Mouse (Mus musculus) frontal cortex, adult 2 months (tissue): Measurements from ENCODE around the gene Scarb1. TPM values are rescaled to one million over a fixed set of nuclear protein-coding genes. Genes with fewer than 3 reads are reported as not detected.
"Not testable (repeated sequence)": the region's sequence is repeated elsewhere in the genome, so short reads cannot be mapped to it uniquely, and the experiment has no call there.

Experiments used
- DNase-seq, 2 experiments: peaks; one replicate each; pipeline ENCODE4 v3.0.0; 2022; ENCODE audit warnings: low spot score in 1 of 2; ENCODE audit errors: extremely low spot score in 1 of 2
- polyA plus RNA-seq: library from polyadenylated mRNA; depleted of rRNA; stranded (reverse); fragments of >200 nt; gene quantifications from 2 replicates; pipeline ENCODE4 v1.2.3, GENCODE M21; 2012; rRNA removed

Scarb1 gene
- 34.1 and 37.7 TPM in 2 replicates for polyA plus RNA-seq

DNA sequence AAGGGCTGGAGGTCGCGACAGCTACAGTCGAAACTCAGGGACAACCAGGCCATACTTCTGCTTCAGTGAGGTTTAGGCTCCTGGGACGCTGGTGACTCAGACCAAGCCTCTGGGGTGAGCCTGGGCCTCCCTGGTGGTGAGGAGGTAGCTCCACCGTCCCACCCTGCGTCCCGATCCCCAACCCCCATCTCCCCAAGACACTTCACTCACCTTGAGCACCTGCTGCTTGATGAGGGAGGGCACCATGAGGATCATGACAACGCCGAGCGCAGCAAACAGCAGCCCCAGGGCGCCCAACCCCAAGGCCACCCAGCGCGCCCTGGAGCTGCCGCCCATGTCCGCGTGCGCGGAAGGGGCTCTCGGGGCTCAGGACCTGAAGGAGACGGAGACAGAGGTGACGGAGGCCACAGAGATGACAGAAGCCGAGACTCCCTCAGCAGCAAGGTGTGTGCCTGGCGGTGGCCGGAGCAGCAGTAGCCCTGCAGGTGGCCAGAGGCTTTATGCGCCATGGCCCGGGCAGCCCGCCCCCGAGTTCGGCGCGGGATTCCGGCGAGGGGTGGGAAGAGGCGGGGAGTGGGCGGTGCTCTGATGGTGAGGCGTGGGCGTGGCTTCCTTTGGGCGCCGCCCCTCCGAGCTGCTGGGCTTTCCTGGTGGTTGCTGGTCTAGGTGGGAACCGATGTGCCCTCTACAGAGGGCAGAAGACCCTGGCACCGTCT lies at the start of gene Scarb1:
Gene Scarb1 (minus strand): TSS at position 548 of the 716 bp plus-strand sequence.
- DNase-seq = peak; percentile 56 to 87

- peak; percentile 72 to 86 for DNase-seq
Observed at GRCm38 (mm10) chr5:125389579-125390441, 48.9 kb upstream of the Scarb1 start, which contains the start of gene Ubc. Gene Ubc, minus strand, starts transcription at chr5:125390202.

DNA sequence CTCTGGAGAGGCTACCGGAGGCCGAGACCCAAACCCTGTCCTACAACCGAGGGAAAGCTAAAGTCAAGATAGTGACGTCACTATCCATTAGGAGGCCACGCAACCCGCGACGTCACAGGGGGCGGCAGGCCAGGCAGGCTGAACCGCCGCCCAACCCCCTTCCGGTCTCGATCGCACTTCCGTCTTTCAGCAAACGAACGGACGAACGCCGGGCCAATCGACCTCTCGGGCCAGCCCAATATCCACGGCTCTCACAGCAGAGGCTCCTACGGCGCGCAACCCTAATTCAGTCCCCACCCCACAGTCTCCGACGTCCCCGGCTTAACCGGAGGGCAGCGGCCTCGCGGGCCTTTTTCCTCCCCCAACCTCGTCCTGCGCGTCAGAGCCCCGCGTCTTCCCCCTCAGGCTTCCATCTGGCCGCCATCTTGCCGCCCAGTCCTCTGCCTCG lies 48.3 kb upstream of the Scarb1 start, which contains the start of gene Gm10382:
Gene Gm10382 (plus strand): TSS at position 192 of the 448 bp plus-strand sequence.
- peak in 1 of 2 experiments; percentile 78 for DNase-seq

DNA sequence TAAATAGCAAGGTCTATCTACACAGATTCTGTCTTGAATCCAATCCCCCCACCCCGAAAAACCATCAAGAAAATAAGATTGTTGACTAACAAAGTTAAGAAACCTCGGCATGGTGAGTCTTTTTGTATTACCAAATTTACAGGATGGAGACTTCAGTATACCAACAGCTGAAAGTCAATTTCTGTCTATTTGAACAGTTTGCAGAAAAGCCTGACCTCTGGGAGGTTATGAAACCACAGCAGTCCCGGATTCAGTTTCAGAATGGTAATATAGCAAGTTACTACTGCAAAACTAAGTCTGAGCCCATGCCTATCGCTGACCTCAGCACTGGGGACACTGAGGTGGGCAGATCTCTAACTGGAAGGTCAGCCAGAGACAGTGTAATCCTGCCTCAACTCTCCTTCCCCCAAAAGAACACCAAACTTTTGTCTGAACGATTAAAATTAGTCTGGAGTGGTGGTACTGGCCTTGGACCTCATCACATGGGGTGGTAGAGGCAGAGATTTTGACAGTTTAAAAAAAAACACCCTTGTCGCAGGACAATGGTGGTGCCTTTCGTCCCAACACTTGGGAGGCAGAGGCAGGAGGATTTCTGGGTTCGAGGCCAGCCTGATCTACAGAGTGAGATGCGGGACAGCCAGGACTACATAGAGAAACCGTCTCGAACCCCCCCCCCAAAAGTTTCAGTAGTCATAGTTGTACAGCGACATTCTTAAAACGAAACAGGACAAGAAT lies 47.6 kb upstream of the Scarb1 start:
- DNase-seq = no peak

- DNase-seq = not testable (repeated sequence)
Observed at GRCm38 (mm10) chr5:125387295-125387694, 46.4 kb upstream of the Scarb1 start.

GRCm38 (mm10) chr5:125385215-125385940 lies 44.5 kb upstream of the Scarb1 start:
- no peak for DNase-seq

DNA sequence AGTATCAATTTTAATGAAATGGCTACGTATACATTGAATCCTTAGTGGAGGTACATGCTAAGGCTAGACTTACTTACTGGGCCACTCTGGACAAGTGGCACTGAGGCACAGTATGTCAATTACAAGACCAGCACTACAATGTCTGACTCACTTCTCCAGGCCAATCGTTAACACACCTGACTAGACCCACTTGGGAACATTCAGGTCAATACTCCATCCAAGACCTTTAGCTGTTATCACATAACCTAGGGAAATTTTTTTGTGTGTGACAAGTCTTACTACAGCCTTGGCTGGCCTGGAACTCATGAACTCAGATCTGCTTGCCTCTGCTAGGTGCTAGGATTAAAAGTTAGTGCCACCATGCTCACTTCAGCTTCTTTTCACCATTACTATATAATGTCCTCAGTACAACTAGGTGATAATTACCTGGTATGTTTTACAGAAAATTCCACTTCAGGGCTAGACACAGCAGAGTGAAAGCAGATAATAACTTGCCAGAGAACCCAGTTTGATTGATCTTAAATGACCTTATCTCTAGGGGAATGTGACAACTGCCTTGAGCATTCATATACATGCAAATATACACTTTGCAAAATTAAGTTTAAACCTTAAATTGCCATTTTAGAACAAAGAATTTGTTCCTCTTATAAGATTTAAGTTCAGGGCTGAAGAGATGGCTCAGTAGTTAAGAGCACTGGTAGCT lies 43.8 kb upstream of the Scarb1 start:
- DNase-seq = no peak

DNA sequence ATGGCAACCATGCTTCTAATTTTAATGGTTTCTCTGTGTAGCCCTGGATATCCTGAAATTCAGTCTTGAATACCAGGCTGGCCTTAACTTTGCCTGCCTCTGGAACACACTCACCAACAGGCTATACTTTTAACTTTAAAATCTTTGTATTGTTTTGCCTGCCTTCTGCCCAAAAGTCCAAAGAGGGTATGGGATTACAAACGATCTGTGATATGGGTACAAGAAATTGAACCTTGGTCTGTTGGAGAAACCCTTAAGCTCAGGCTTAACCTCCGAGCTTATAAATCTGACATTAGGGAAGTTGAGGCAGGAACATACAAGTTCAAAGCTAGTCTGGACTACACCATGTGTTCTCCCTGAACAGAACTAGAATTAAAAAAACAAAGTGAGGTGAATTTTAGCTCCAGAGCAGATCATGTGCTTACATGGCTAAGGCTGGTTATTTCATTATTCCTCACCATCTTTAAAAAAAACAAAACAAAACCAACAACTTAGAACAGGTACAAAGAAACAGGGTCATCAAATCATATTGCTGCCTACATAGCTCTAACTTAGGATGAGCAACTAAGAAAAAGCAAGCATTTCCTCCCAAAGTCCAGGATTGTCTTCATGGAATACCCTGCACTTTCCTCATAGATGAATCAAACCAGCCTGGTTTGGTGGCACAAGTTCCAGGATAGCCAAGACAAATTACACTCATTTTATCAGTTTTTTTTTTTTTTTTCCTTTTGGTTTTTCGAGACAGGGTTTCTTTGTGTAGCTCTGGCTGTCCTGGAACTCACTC lies 42.9 kb upstream of the Scarb1 start:
- DNase-seq = no peak

DNA sequence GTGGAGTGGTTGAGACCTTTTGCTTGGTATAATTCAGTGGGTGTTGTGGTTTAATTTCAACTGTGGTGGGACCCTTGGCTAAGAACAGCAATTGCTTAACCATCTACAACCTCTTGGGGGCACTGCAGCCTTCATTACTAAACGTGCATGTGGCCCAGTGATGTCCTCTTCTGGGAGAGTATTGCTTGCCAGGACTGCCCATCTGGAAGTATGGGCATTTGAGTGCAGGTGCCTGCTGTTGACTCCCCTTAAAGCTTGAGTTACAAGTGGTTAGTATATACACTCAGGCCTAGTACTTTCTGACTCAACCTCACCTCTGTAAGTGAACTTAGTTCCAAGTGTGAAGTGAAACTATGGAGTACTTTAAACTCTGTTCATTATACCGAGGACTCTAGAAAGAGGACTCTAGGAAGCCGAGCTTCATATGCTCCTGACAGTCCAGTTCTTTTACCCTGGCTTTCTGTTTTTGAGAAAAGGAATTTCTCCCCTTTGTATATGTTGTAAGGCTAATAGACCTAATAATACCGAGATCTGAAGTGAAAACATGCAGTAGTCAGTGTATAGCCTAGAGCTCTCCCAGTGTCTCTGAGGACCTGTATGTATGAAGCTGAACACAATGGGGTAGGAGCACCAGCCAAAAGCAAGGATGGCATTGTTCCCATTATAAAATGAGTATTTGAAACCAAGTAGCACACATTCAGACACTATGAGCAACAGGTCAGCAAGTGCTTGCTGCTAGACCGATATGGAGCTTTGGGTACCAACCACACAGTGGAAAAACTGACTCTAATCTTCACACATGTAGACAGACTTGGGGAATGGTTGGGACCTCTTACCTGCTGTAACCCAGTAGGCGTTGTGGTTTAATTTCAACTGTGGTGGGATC lies 42.0 kb upstream of the Scarb1 start:
- DNase-seq = peak in 1 of 2 experiments; percentile 79

GRCm38 (mm10) chr5:125381954-125382672 lies 41.2 kb upstream of the Scarb1 start:
- DNase-seq = no peak

DNA sequence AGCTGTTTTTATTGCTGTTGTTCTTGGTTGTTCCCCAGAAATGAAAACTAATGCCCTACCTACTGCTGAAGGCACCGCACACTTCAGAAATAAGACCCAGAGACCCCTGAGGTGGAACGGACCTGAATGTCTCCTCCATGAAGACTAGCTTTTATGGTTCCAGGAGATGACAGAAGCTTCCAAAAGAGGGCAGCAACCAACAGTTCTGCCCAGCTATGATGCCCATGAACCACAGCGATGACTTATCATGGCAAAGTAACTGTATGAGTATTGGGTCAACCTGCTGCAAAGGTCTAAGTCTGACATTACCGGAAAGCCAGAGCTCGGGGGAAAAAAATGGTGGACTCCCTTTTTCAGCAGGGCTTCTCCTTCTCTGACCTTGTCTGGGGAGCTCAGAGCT lies 38.0 kb upstream of the Scarb1 start:
- no peak for DNase-seq

DNA sequence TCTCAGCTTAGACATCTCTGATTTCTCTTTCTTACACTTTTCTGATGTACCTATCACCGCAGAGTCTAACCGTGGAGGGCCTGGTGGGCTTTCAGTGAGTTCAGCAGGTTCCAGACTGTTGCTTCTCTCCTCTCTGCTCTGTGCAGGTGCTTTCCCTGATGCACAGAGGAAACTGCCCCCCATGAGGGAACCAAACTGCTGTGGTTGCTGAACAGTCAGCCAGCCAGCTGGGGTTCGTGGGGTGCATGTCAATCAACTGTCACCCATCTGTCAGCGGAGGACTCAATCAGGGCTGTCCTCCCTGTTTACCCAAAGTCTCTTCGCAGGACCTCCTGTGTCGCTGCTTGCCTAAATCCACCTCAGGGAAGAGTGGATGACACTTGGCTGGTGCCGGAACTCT lies 36.3 kb upstream of the Scarb1 start:
- DNase-seq = no peak

DNA sequence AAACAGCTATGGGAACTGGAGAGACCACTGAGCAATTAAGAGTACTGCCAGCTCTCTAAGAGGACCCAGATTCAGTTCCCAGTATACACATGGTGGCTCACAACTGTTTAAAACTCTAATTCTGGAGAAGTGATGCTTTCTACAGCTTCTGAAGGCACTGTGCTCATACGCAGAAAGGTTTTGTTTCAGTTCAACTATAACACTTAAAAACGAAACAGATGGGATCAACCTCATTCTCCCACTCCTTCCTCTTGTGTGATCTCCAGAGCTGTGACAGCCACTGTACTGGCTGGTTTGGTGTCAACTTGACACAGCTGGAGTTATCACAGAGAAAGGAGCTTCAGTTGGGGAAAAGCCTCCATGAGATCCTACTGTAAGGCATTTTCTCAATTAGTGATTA lies 35.0 kb upstream of the Scarb1 start:
- no peak for DNase-seq

GRCm38 (mm10) chr5:125372027-125372426 lies 31.1 kb upstream of the Scarb1 start:
- DNase-seq = no peak

- no peak for DNase-seq
Observed at GRCm38 (mm10) chr5:125370950-125371693, 30.2 kb upstream of the Scarb1 start.

- DNase-seq = peak; percentile 63 to 87
Observed at GRCm38 (mm10) chr5:125368568-125368967, 27.7 kb upstream of the Scarb1 start.
